Mouse (Mus musculus) heart, postnatal 0 days (tissue): ENCODE data around the gene Pde1c.

Experiments used
- CTCF ChIP-seq: IDR thresholded peaks from 2 replicates; pipeline ENCODE4 v1.5.1; 2016; ENCODE audit warnings: antibody characterized with exemption, control low read depth, low read depth
- EP300 ChIP-seq: IDR thresholded peaks from 2 replicates; pipeline ENCODE4 v1.6.1; 2016; ENCODE audit warnings: antibody characterized with exemption, low read depth

DNA sequence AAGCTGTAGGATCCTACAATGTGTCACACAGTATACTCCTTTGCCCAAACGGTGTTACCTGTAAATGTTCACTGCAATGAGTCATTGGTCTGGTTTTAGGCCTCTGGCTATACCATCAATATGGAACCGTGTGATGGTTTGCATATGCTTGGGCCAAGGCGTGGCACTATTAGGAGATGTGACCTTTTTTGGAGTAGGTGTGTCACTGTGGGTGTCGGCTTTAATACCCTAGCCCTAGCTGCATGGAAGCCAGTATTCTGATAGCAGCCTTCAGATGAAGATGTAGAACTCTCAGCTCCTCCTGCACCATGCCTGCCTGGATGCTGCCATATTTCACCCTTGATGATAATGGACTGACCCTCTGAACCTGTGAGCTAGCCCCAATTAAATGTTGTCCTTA, 304.4 kb downstream of the Pde1c start:
- TF ChIP-seq CTCF: no peak
- no peak for TF ChIP-seq EP300
